9 mouse cellular contexts compared by ENCODE assay signal in genomic region chr5:114474741-114475491, GRCm38 (mm10). TPM values are rescaled to one million over a fixed set of nuclear protein-coding genes. Genes with fewer than 3 reads are reported as not detected.
DNase-seq lines count a peak whose midpoint lies in the region; ATAC-seq lines count a peak whose summit lies in the region.
"Had no signal": no experiment of that assay in that cellular context is flagged by ENCODE, and none has a peak within 500 bp of the region (broad histone marks: within the 10 kb centered on the region; RNA-seq: fewer than 3 reads in every experiment).

No protein-coding gene starts in this region.

- ATAC-seq in forebrain, embryonic 16.5 days = peak; percentile 73
- ATAC-seq in limb, embryonic 12.5 days (ENCODE audit: insufficient number of reproducible peaks, insufficient read depth, low FRiP score, low TSS enrichment, low read depth) = no peak

- peak; percentile 39 for DNase-seq in kidney, adult 18-20 months
- no peak for DNase-seq in kidney, postnatal 14 days
- DNase-seq in brain, adult 2 months (ENCODE audit: low read depth, low spot score) = peak; percentile 66
- DNase-seq in gastrocnemius, postnatal 14 days = no peak
- no peak for DNase-seq in T-cell, adult 2 months (ENCODE audit: low spot score)
- no peak for DNase-seq in c-Kit-positive CD71-positive TER-119-positive erythroid progenitor cells, embryonic 14.5 days (ENCODE audit: low spot score)

- intact Hi-C loops in gastrocnemius, postnatal 14 days (cut with DNase I; ENCODE audit: low total_unique reads) = no loop called here

- H3K9ac ChIP-seq in forebrain, embryonic 16.5 days (replicated peaks; ENCODE audit: low read depth, low read length) = no peak overlapping the region
- no peak overlapping the region for H3K9ac ChIP-seq in limb, embryonic 12.5 days (replicated peaks)

- no peak overlapping the region for H3K4me3 ChIP-seq in forebrain, embryonic 16.5 days (replicated peaks; ENCODE audit: low read length)
- no peak overlapping the region for H3K4me3 ChIP-seq in limb, embryonic 12.5 days (replicated peaks)

- H3K9me3 ChIP-seq in forebrain, embryonic 16.5 days (ENCODE audit: control insufficient read depth, low read length) = no peaks in the 10 kb centered on the region
- H3K9me3 ChIP-seq in limb, embryonic 12.5 days = peaks cover 8% of the 10 kb centered on the region; the same call in 1 of the 2 replicates

- H3K36me3 ChIP-seq in forebrain, embryonic 16.5 days (ENCODE audit: control insufficient read depth, insufficient read depth) = no peaks in the 10 kb centered on the region
- no peaks in the 10 kb centered on the region for H3K36me3 ChIP-seq in limb, embryonic 12.5 days

- peak overlapping the region; percentile 33; the same call in 1 of the 2 replicates for H3K4me2 ChIP-seq in forebrain, embryonic 16.5 days (ENCODE audit: low read length)
- peak overlapping the region; percentile 34 for H3K4me2 ChIP-seq in limb, embryonic 12.5 days
- H3K4me2 ChIP-seq: liver, embryonic 11.5 days had no signal

- 12% methylated on average over 35 of the region's 35 CpGs for WGBS in forebrain, embryonic 16.5 days
- 22% methylated on average over 35 of the region's 35 CpGs for WGBS in limb, embryonic 12.5 days

- H3K27me3 ChIP-seq in forebrain, embryonic 16.5 days (replicated peaks; ENCODE audit: control insufficient read depth, insufficient read depth, low read length) = peaks cover 36% of the 10 kb centered on the region
- peaks cover 42% of the 10 kb centered on the region for H3K27me3 ChIP-seq in limb, embryonic 12.5 days

- H3K27ac ChIP-seq in forebrain, embryonic 16.5 days (ENCODE audit: low read length) = peak overlapping the region; percentile 52
- no peak overlapping the region for H3K27ac ChIP-seq in limb, embryonic 12.5 days

- H3K4me1 ChIP-seq in forebrain, embryonic 16.5 days (replicated peaks; ENCODE audit: control insufficient read depth, insufficient read depth, low read length) = peaks cover 33% of the 10 kb centered on the region
- peaks cover 10% of the 10 kb centered on the region for H3K4me1 ChIP-seq in limb, embryonic 12.5 days (replicated peaks)

RNA-seq across cellular contexts. Expression of gene Mvk, which starts 30.8 kb away (rescaled TPM):
- polyA plus RNA-seq in forebrain, embryonic 16.5 days (2015; fragmentation: Nextera tagmentation; extraction: Ambion mirVana) = 44.0 and 48.1 TPM in 2 replicates
- 37.5 and 40.1 TPM in 2 replicates for polyA plus RNA-seq in limb, embryonic 12.5 days (2016; fragmentation: Nextera tagmentation; extraction: Ambion mirVana)
- total RNA-seq in gastrocnemius, postnatal 14 days (2021) = 10 to 100 TPM in 1 of 2 experiments, 1 to 10 TPM in 1; 9.1 to 13.8 TPM

RNA-seq across cellular contexts. Expression of gene Mmab, which starts 31.1 kb away (rescaled TPM):
- 20.1 and 27.7 TPM in 2 replicates for polyA plus RNA-seq in forebrain, embryonic 16.5 days (2015; fragmentation: Nextera tagmentation; extraction: Ambion mirVana)
- polyA plus RNA-seq in limb, embryonic 12.5 days (2016; fragmentation: Nextera tagmentation; extraction: Ambion mirVana) = 36.0 and 39.9 TPM in 2 replicates
- total RNA-seq in gastrocnemius, postnatal 14 days (2021) = 10 to 100 TPM in 1 of 2 experiments, 1 to 10 TPM in 1; 9.9 to 11.4 TPM

Comparison
In these comparisons a context has a peak if more than half of its experiments do, and no peak if none do; other contexts are left out.
1. DNase-seq: peak in kidney, adult 18-20 months (single experiment) and brain, adult 2 months (single experiment); none in kidney, postnatal 14 days (single experiment), gastrocnemius, postnatal 14 days (single experiment), T-cell, adult 2 months (single experiment) and c-Kit-positive CD71-positive TER-119-positive erythroid progenitor cells, embryonic 14.5 days (single experiment).